Mouse (Mus musculus) ES-E14 (cell line): ENCODE results near the gene Ascc3. TPM values are rescaled to one million over a fixed set of nuclear protein-coding genes. Genes with fewer than 3 reads are reported as not detected.

Experiments
- DNase-seq: peaks from one replicate; pipeline ENCODE4 v3.0.0-alpha.2; 2013; ENCODE audit warnings: low read depth, low spot score
- H3K27ac ChIP-seq: 2 replicates; pipeline ENCODE4 v1.5.1; 2012; ENCODE audit warnings: low read depth, mild to moderate bottlenecking, low read length, moderate library complexity, mixed read lengths; ENCODE audit not compliant: poor library complexity, insufficient read depth, severe bottlenecking
- H3K36me3 ChIP-seq: 2 replicates; pipeline ENCODE4 v1.6.1; 2012; ENCODE audit warnings: mild to moderate bottlenecking, low read length, moderate library complexity, mixed read lengths; ENCODE audit not compliant: control insufficient read depth, poor library complexity, insufficient read depth, severe bottlenecking
- H3K4me1 ChIP-seq, 2 experiments: fragments of 150-350 bp in 1 of 2; sonication (generic) in 1 of 2; 2 replicates each; pipeline ENCODE4 v1.6.1; 2012; ENCODE audit warnings: low read length in 2 of 2, mild to moderate bottlenecking in 1 of 2, mixed read lengths in 1 of 2; ENCODE audit not compliant: control insufficient read depth in 2 of 2, insufficient read depth in 2 of 2, poor library complexity in 1 of 2
- H3K4me3 ChIP-seq, 2 experiments: fragments of 150-350 bp in 1 of 2; sonication (generic) in 1 of 2; 2 replicates each; pipeline ENCODE4 v1.5.1; 2012; ENCODE audit warnings: low read length in 2 of 2, low read depth in 1 of 2, mild to moderate bottlenecking in 1 of 2, mixed read lengths in 1 of 2; ENCODE audit not compliant: insufficient read depth in 1 of 2, poor library complexity in 1 of 2, severe bottlenecking in 1 of 2
- H3K9ac ChIP-seq: 2 replicates; pipeline ENCODE4 v1.6.1; 2012; ENCODE audit warnings: low read depth, mild to moderate bottlenecking, low read length, mixed read lengths; ENCODE audit not compliant: poor library complexity, insufficient read depth, severe bottlenecking
- H3K9me3 ChIP-seq: fragments of 150-350 bp; sonication (generic); 2 replicates; pipeline ENCODE4 v1.6.1; 2012; ENCODE audit warnings: low read depth, mild to moderate bottlenecking, low read length; ENCODE audit not compliant: control insufficient read depth, insufficient read depth
- CHD2 ChIP-seq: IDR thresholded peaks from 2 replicates; pipeline ENCODE4 v1.6.1; 2014; ENCODE audit warnings: mild to moderate bottlenecking, low read depth, low read length, inconsistent platforms
- HCFC1 ChIP-seq: IDR thresholded peaks from 2 replicates; pipeline ENCODE4 v1.6.1; 2012; ENCODE audit warnings: low read length, inconsistent platforms, borderline replicate concordance; ENCODE audit not compliant: insufficient read depth
- MAFK ChIP-seq: IDR thresholded peaks from 2 replicates; pipeline ENCODE4 v1.6.1; 2014; ENCODE audit warnings: mild to moderate bottlenecking, low read depth, low read length, inconsistent platforms; ENCODE audit not compliant: insufficient read depth
- ZC3H11A ChIP-seq: IDR thresholded peaks from 2 replicates; pipeline ENCODE4 v1.6.1; 2012; ENCODE audit warnings: low read depth, mild to moderate bottlenecking, inconsistent platforms, low read length, borderline replicate concordance
- ZNF384 ChIP-seq: IDR thresholded peaks from 2 replicates; pipeline ENCODE4 v1.6.1; 2012; ENCODE audit warnings: low read depth, low read length, inconsistent platforms
- in situ Hi-C, 2 experiments: fragments of 600-800 bp; cut with MboI; formaldehyde crosslinking; loops; one replicate each; pipeline ENCODE4 v1.15.1; 2025; ENCODE audit warnings: low sequenced_read_pairs in 2 of 2, inconsistent platforms in 1 of 2; ENCODE audit not compliant: unreplicated experiment in 2 of 2
- total RNA-seq: library from RNA; depleted of rRNA; stranded (reverse); fragments of 300-350 nt; gene quantifications from 2 replicates; pipeline ENCODE4 v1.2.3, GENCODE M21; 2012

Gene Ascc3
- total RNA-seq, 1 experiment = 32.9 TPM

GRCm38 (mm10) chr10:50711286-50711685 is 118.8 kb downstream of the Ascc3 start:
- DNase-seq = no peak
- H3K9me3 ChIP-seq = no peaks in the 10 kb centered on the region
- no peak overlapping the region for H3K27ac ChIP-seq
- in situ Hi-C loops = loop anchor here in 1 of 2 experiments (25.0 kb wide), 1 partner anchor 551 kb away; no protein-coding TSS in a partner anchor
- TF ChIP-seq ZC3H11A (no peak), ZNF384 (no peak), HCFC1 (no peak), CHD2 (no peak), MAFK (no peak)
- no peaks in the 10 kb centered on the region for H3K36me3 ChIP-seq
- no peaks in the 10 kb centered on the region for H3K4me1 ChIP-seq
- no peak overlapping the region for H3K4me3 ChIP-seq
- no peak overlapping the region for H3K9ac ChIP-seq

DNA sequence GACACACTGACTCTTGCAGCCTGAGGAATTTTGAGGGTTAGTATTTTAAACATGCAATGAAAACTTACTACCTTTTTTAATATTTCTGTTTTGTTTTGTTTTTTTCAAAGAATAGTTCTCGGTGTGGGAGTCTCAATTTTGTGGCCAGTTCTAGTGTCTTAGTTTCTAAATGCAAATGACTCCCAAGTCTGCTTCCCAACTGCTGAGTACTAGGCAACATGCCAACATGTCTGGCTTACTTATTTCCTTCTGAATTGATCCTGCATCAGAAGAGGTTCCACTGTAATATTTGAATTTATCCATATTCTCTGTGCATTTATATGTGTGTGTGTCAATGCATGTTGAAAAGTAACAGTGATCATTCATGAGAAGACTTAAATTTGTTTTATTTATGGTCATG is 119.3 kb downstream of the Ascc3 start:
- Histone ChIP-seq H3K36me3 (no peaks in the 10 kb centered on the region), H3K4me1 (no peaks in the 10 kb centered on the region), H3K9ac (no peak overlapping the region), H3K4me3 (no peak overlapping the region), H3K9me3 (no peaks in the 10 kb centered on the region), H3K27ac (no peak overlapping the region)
- TF ChIP-seq ZNF384 (no peak), ZC3H11A (no peak), CHD2 (no peak), MAFK (no peak), HCFC1 (no peak)
- in situ Hi-C loops = loop anchor here in 1 of 2 experiments (25.0 kb wide), 1 partner anchor 551 kb away; no protein-coding TSS in a partner anchor
- DNase-seq = no peak

DNA sequence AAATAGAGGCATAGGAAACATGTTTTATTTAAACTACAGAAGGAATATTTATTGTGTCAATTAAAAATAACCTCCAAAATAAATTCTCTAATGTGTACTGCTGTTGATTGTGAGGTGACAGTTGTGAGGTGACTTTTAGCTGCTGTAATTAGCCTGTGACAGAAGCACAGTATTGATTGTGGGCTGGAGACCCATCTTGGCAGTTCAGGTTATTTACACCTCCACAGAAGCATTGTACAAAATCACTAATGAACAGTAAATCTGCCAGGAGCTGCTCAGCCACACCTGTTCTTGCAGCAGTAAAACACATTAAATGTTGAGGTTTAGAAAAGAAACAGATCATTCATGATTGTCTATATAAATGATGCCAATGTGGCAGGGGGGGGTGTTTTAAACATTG is 141.0 kb downstream of the Ascc3 start:
- in situ Hi-C loops = no loop called here
- TF ChIP-seq MAFK = no peak
- TF ChIP-seq CHD2 = no peak
- no peak for TF ChIP-seq ZNF384
- no peak for TF ChIP-seq ZC3H11A
- no peak for TF ChIP-seq HCFC1
- DNase-seq = no peak

DNA sequence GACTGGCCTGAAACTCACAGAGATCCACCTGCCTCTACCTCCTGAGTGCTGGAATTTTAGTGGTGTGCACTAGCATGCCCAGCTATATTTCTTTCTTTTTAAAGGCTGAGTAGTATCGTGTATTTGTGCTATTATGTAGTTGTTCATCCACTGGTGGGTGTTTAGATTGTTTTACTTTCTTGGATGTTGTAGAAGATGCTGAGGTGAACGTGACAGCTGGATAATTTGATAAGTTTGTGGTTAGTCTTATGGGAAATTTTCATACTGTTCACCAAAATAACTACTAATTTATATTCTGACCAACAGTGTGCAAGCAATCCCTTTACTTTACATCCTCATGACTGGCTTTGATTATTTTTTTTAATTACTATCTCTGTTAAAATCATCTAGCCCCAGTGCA is 169.6 kb downstream of the Ascc3 start:
- TF ChIP-seq ZNF384 = no peak
- no peak for TF ChIP-seq ZC3H11A
- no peak for TF ChIP-seq HCFC1
- TF ChIP-seq MAFK = no peak
- no peak for TF ChIP-seq CHD2
- H3K4me3 ChIP-seq = no peak overlapping the region
- in situ Hi-C loops = no loop called here

More for the DNA sequence above, 141.0 kb downstream of the Ascc3 start:
- H3K4me3 ChIP-seq = no peak overlapping the region
- no peak overlapping the region for H3K27ac ChIP-seq
- H3K36me3 ChIP-seq = no peaks in the 10 kb centered on the region
- H3K9me3 ChIP-seq = no peaks in the 10 kb centered on the region
- no peaks in the 10 kb centered on the region for H3K4me1 ChIP-seq
- no peak overlapping the region for H3K9ac ChIP-seq

DNA sequence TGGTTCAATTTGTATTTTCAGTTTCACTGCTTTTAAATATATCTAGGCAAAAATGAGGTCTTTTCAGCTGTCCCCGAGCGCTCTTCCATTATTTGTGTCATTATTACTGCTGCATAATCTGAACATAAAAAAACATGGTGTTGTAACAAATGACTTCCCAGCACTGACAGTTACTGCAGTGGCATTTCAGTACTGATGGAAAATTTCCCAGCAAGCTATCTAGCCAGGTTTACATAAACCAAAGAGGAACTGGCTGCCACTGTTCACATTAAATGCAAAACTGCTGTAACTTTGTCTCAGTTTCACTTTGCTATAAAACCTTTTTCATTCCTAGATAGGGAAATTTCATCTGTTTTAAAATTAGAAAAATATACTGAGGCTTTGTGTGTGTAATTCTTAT is 170.5 kb downstream of the Ascc3 start:
- no peaks in the 10 kb centered on the region for H3K4me1 ChIP-seq

More for the DNA sequence above, 169.6 kb downstream of the Ascc3 start:
- Histone ChIP-seq H3K27ac (no peak overlapping the region), H3K4me1 (no peaks in the 10 kb centered on the region), H3K9me3 (no peaks in the 10 kb centered on the region), H3K36me3 (0 out of 2 replicates have a peak, but pooled peaks cover 2% of the 10 kb centered on the region), H3K9ac (no peak overlapping the region)
- DNase-seq = no peak

More for the DNA sequence above, 170.5 kb downstream of the Ascc3 start:
- H3K4me3 ChIP-seq = no peak overlapping the region
- no peaks in the 10 kb centered on the region for H3K9me3 ChIP-seq
- DNase-seq = no peak
- H3K9ac ChIP-seq = no peak overlapping the region
- TF ChIP-seq ZNF384 (no peak), ZC3H11A (no peak), MAFK (no peak), HCFC1 (no peak), CHD2 (no peak)
- no peak overlapping the region for H3K27ac ChIP-seq
- in situ Hi-C loops = no loop called here
- 0 out of 2 replicates have a peak, but pooled peaks cover 2% of the 10 kb centered on the region for H3K36me3 ChIP-seq
